In the genomic region with DNA sequence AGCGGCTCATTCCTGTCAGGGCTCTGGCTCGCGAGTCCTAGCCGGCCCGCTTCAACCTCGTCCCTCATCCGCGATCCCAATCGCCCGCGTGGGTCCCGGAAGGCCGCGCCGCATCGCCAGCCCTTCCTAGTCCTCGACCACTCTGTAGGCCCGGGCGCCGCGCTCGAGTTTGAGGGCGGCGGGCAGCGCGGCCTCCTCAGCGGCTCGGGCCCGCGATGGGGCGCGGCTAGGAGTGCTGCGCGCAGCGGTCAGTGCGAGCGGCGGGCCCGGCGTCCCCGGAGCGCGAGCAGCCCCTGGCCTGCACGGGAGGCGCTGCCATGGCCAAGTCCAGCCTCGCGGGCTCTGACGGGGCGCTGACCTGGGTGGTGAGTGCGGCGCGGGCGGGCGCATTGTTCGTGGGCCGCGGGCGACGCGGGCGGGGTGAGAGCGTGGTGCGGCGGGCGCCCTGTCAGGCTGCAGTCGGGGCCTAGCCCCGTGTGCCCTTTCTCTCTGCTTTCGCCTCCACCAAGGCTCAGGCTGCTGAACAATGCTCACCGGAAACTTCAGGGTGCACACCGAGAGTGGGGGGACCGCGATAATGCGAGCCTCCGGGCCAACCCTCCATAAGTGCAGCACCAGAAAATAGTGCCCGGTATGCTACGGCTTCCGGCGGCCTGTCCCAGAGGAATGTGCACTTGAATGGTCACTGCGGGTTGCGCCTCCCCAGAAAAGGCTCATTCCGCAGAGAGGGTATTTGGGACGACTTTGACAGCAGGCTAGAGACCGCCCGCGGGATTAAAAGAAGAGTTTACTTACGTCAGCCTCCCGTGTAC, we compare ENCODE assay signal across 8 mouse cellular contexts. TPM values are rescaled to one million over a fixed set of nuclear protein-coding genes. Genes with fewer than 3 reads are reported as not detected.
A peak's percentile ranks its signal among the peaks of the same experiment; 100 is the strongest.
DNase-seq lines count a peak whose midpoint lies in the region; ATAC-seq and TF ChIP-seq lines count a peak whose summit lies in the region.

No protein-coding gene starts in this region.

- no peak for TF ChIP-seq EP300 in heart, postnatal 0 days (IDR thresholded peaks at IDR 0.05; ENCODE audit: low read depth)
- TF ChIP-seq EP300 in liver, postnatal 0 days (IDR thresholded peaks at IDR 0.05; ENCODE audit: low read depth): no peak

- H3K4me2 ChIP-seq in forebrain, embryonic 11.5 days (ENCODE audit: low read depth, low read length, severe bottlenecking): peak overlapping the region; percentile 74
- peak overlapping the region; percentile 80 for H3K4me2 ChIP-seq in heart, postnatal 0 days (ENCODE audit: low read depth, low read length)
- peak overlapping the region; percentile 90 for H3K4me2 ChIP-seq in liver, postnatal 0 days (ENCODE audit: low read depth, low read length)
- peak overlapping the region; percentile 85 for H3K4me2 ChIP-seq in neural tube, embryonic 13.5 days

- peak overlapping the region; percentile 97 for H3K27ac ChIP-seq in forebrain, embryonic 11.5 days (ENCODE audit: low read depth, low read length)
- H3K27ac ChIP-seq in heart, postnatal 0 days (ENCODE audit: low read depth): peak overlapping the region; percentile 98
- peak overlapping the region; percentile 97 for H3K27ac ChIP-seq in liver, postnatal 0 days (ENCODE audit: low read depth)
- H3K27ac ChIP-seq in neural tube, embryonic 13.5 days (replicated peaks): peak overlapping the region; percentile 99

- H3K9me3 ChIP-seq in forebrain, embryonic 11.5 days (ENCODE audit: control insufficient read depth, low read length): no peaks in the 10 kb centered on the region
- no peaks in the 10 kb centered on the region for H3K9me3 ChIP-seq in heart, postnatal 0 days (replicated peaks; ENCODE audit: control insufficient read depth, low read length)
- no peaks in the 10 kb centered on the region for H3K9me3 ChIP-seq in liver, postnatal 0 days (ENCODE audit: low read length)
- H3K9me3 ChIP-seq in neural tube, embryonic 13.5 days: no peaks in the 10 kb centered on the region

- H3K36me3 ChIP-seq in forebrain, embryonic 11.5 days (ENCODE audit: control insufficient read depth, insufficient read depth, low read length): no peaks in the 10 kb centered on the region; the same call in 1 of the 2 replicates
- no peaks in the 10 kb centered on the region for H3K36me3 ChIP-seq in heart, postnatal 0 days (replicated peaks; ENCODE audit: control insufficient read depth, insufficient read depth, low read length)
- H3K36me3 ChIP-seq in liver, postnatal 0 days (replicated peaks; ENCODE audit: insufficient read depth, low read length): no peaks in the 10 kb centered on the region; the same call in 1 of the 2 replicates
- H3K36me3 ChIP-seq in neural tube, embryonic 13.5 days: no peaks in the 10 kb centered on the region

- H3K9ac ChIP-seq in forebrain, embryonic 11.5 days (ENCODE audit: low read length): peak overlapping the region; percentile 98
- H3K9ac ChIP-seq in heart, postnatal 0 days (replicated peaks; ENCODE audit: low read depth, low read length): peak overlapping the region; percentile 95
- peak overlapping the region; percentile 95 for H3K9ac ChIP-seq in liver, postnatal 0 days (replicated peaks)
- H3K9ac ChIP-seq in neural tube, embryonic 13.5 days: peak overlapping the region; percentile 100

- peaks cover 2% of the 10 kb centered on the region; the same call in 1 of the 2 replicates for H3K4me1 ChIP-seq in forebrain, embryonic 11.5 days (replicated peaks; ENCODE audit: control insufficient read depth, insufficient read depth, low read length)
- H3K4me1 ChIP-seq in heart, postnatal 0 days (ENCODE audit: control insufficient read depth, insufficient read depth): peaks cover 21% of the 10 kb centered on the region
- peaks cover 22% of the 10 kb centered on the region for H3K4me1 ChIP-seq in liver, postnatal 0 days (ENCODE audit: insufficient read depth)
- H3K4me1 ChIP-seq in neural tube, embryonic 13.5 days (replicated peaks): peaks cover 32% of the 10 kb centered on the region

- ATAC-seq in CD4-positive, CD25-positive, alpha-beta regulatory T cell, adult 4 months: peak; percentile 30
- ATAC-seq in forebrain, embryonic 11.5 days (replicated peaks; ENCODE audit: low FRiP score): peak; percentile 55
- ATAC-seq in heart, postnatal 0 days (ENCODE audit: insufficient read depth, low read depth): peak; percentile 59
- ATAC-seq in liver, postnatal 0 days: peak; percentile 70
- ATAC-seq in neural tube, embryonic 13.5 days (ENCODE audit: low read depth): peak; percentile 71

- no peak for TF ChIP-seq CTCF in heart, postnatal 0 days (IDR thresholded peaks at IDR 0.05; ENCODE audit: low read depth)
- TF ChIP-seq CTCF in liver, postnatal 0 days (IDR thresholded peaks at IDR 0.05; ENCODE audit: low read depth): no peak

- peak overlapping the region; percentile 90 for H3K4me3 ChIP-seq in forebrain, embryonic 11.5 days (ENCODE audit: low read depth, low read length)
- peak overlapping the region; percentile 76 for H3K4me3 ChIP-seq in heart, postnatal 0 days (ENCODE audit: low read depth, low read length)
- H3K4me3 ChIP-seq in liver, postnatal 0 days (ENCODE audit: low read depth, low read length): peak overlapping the region; percentile 79
- H3K4me3 ChIP-seq in neural tube, embryonic 13.5 days: peak overlapping the region; percentile 96

- H3K27me3 ChIP-seq in forebrain, embryonic 11.5 days (ENCODE audit: control insufficient read depth, insufficient read depth, low read length): no peaks in the 10 kb centered on the region
- no peaks in the 10 kb centered on the region for H3K27me3 ChIP-seq in heart, postnatal 0 days (ENCODE audit: control insufficient read depth, insufficient read depth, low read length)
- H3K27me3 ChIP-seq in liver, postnatal 0 days (ENCODE audit: insufficient read depth, low read length): no peaks in the 10 kb centered on the region
- H3K27me3 ChIP-seq in neural tube, embryonic 13.5 days: no peaks in the 10 kb centered on the region

- WGBS in forebrain, embryonic 11.5 days: under 1% methylated on average over 85 of the region's 87 CpGs
- under 1% methylated on average over 74 of the region's 87 CpGs for WGBS in heart, postnatal 0 days
- 2% methylated on average over 77 of the region's 87 CpGs for WGBS in liver, postnatal 0 days (ENCODE audit: insufficient replicate concordance)
- whole genome bisulfite sequencing in neural tube, embryonic 13.5 days: under 1% methylated on average over 87 of the region's 87 CpGs

- peak; percentile 42 for DNase-seq in c-Kit-negative CD71-positive TER-119-positive erythroid progenitor cells, embryonic 14.5 days (ENCODE audit: low read depth, low spot score)
- DNase-seq in forebrain, embryonic 11.5 days (ENCODE audit: low spot score): peak; percentile 85
- DNase-seq in heart, postnatal 0 days (ENCODE audit: low spot score): peak; percentile 60
- peak; percentile 74 to 86 for DNase-seq in kidney, postnatal 4 days
- peak; percentile 75 for DNase-seq in liver, postnatal 0 days
- peak; percentile 19 for DNase-seq in telencephalon, adult 2 months (ENCODE audit: low read depth, low spot score)

RNA-seq across cellular contexts. Expression of gene Top2b, which starts 0.6 kb away (rescaled TPM):
- polyA plus RNA-seq in CD4-positive, CD25-positive, alpha-beta regulatory T cell, adult 4 months (2017; shearing (Covaris generic)): 100 to 1,000 TPM in 1 of 2 experiments, 10 to 100 TPM in 1; 40.0 to 119 TPM
- polyA plus RNA-seq in forebrain, embryonic 11.5 days (2014; fragmentation: Nextera tagmentation; extraction: Ambion mirVana): 147 and 174 TPM in 2 replicates
- total RNA-seq in heart, postnatal 0 days (2014; rRNA removed; ENCODE audit: low replicate concordance): 36.2 and 36.7 TPM in 2 replicates
- polyA plus RNA-seq in heart, postnatal 0 days (2015; fragmentation: Nextera tagmentation; extraction: Ambion mirVana): 18.6 and 19.8 TPM in 2 replicates
- 8.8 and 9.3 TPM in 2 replicates for polyA plus RNA-seq in liver, postnatal 0 days (2015; fragmentation: Nextera tagmentation; extraction: Ambion mirVana)
- polyA plus RNA-seq in neural tube, embryonic 13.5 days (2015; fragmentation: Nextera tagmentation; extraction: Ambion mirVana): 84.7 and 90.6 TPM in 2 replicates

Comparison
In these comparisons a context has a peak if more than half of its experiments do, and no peak if none do; other contexts are left out.
1. Peak in every context shown above with its lines: DNase-seq, ATAC-seq, H3K4me3 ChIP-seq and H3K27ac ChIP-seq.
2. DNase-seq: peak in every context shown above with its lines; median percentile 85 in forebrain, embryonic 11.5 days; 80 in kidney, postnatal 4 days; 75 in liver, postnatal 0 days; 60 in heart, postnatal 0 days; 42 in c-Kit-negative CD71-positive TER-119-positive erythroid progenitor cells, embryonic 14.5 days; 19 in telencephalon, adult 2 months.